Mouse (Mus musculus) testis, postnatal 10 days (tissue): ENCODE results near the gene Ctrc.
A peak's percentile ranks its signal among the peaks of the same experiment; 100 is the strongest.

Experiments
- DNase-seq: peaks from one replicate; pipeline ENCODE4 v3.0.0; 2021; ENCODE audit warnings: low spot score

Gene Ctrc

DNA sequence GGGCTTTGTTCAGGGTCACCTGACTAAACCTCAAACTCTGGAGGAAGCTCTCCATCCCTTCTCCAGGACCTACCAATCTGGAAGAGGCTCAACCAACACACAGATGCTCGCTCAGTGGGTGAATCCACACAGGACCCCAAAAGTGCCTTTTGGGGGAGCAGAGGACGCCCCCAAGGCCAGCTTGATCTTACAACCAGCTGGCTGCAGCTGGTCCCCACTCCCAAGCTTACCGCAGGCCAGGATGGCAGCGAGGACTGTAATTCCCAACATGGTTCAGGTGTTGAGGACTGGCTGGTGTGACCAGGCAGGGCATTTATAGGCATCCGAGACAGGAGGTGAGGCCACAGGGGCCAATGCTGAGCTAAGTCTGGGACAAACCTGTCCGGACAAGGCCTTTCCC is at the start of gene Ctrc:
Gene Ctrc, minus strand, starts transcription at position 361 of the 400 bp plus-strand sequence.
- DNase-seq: no peak

- no peak for DNase-seq
Measured at GRCm38 (mm10) chr4:141895772-141896171, 49.6 kb upstream of the Ctrc start.

DNA sequence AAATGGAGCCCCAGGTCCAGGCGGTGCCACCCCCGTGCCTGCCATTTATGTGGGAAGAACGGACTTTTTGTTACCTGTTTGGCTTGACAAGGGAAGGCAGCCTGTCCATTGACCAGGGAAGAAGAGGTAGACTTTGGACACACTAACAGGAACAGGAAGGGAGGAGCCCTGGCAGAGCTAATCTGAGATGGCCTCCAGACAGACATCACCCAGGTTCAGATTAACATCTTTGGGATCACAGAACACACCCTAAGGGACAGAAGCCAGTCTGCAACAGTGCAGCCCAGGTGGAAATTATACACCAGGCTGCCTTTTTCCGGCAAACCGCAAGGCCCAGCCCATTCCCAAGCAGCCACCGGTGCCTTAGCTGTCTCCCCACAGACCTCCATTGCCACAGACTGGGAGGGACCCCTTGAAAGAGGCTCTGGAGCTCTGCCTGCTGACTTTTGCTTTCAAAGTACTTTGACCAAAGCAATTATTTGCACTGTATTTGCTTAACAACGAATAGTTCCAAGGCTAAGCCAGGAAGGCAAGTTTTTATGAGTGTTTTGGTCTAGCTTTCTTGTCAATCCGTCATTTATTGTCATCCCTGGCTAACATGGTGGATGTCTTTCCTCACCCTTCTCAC is 47.1 kb upstream of the Ctrc start:
- DNase-seq: no peak

DNA sequence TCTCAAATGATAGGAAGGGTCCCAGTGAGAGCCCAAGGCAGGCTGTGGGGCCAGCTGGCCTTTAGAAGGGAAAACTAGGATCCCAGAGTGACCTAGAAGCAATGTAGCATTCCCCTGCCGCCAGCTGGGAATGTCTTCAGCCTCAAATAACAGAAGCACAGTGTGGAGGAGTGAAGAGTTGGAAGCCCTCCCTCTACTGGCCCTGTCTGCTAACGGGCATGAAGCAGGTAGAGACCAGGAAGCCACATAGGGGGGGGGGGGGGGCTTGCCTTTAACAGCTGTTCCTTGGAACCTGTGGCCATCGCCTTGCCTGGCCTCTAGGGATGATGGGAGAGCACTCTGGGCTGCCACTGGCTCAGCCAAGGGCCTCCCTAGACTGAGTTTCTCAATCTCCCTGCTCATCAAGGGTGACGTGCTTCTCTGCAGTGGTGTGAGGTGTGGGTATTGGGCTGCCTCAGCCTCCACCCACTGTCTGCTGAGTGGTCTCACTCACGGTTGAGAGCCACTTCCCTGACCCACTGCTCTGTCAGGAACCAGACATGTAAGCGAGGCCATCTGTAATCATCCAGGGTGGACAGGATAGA is 40.3 kb upstream of the Ctrc start:
- no peak for DNase-seq

GRCm38 (mm10) chr4:141885451-141885850 is 39.3 kb upstream of the Ctrc start:
- no peak for DNase-seq

GRCm38 (mm10) chr4:141882858-141883257 is 36.7 kb upstream of the Ctrc start:
- no peak for DNase-seq

GRCm38 (mm10) chr4:141881950-141882349 is 35.8 kb upstream of the Ctrc start:
- no peak for DNase-seq

DNA sequence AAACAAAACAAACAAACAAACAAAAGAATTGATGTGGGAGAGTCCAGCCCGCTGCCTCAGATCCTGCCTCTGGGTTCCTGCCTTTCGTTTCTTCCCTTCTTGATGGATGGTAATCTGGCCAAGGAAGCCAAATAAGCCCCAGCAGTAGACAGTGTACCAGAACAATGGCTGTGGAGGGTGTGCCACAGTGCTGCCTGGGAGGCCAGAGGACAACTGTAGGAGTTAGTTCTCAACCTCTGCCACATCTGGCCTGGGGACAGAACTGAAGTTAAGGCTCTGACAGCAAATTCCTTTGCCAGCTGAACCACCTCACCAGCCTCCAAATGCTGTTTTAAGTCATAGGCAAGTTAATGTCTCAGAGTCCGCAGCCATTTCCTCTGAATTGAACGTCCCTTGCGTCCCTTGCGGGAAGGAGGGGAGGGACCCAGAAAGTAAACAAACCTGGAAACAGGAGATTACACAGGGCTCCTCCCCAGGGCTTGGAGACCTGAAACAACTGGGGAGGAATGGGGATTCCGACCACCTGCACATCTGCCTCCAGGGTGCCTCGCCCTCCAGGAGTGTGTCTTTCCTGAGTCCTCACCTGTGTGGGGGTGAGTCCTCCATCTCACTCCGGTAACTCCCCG is 35.2 kb upstream of the Ctrc start:
- no peak for DNase-seq

- no peak for DNase-seq
Measured at GRCm38 (mm10) chr4:141879875-141880274, 33.7 kb upstream of the Ctrc start.

DNA sequence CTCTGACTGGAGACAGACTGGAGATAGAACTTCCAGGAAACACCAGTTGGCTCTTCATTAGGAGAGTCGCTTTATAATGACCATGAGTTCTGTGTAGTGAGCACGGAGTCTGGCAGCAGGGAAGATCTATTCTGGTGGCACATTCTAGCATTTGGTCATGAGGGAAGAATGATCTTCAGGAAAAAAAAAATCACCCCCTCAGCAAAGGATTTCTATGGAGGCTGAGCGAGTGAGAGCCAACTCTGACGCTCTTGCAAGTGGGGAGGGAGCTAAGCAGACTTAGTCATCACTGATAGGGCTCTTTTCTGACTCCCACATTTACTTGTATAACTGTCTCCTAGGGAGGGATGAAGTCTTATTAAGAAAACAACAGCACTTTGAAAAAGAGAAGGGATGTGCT is 32.9 kb upstream of the Ctrc start:
- DNase-seq: no peak

GRCm38 (mm10) chr4:141878621-141879020 is 32.5 kb upstream of the Ctrc start:
- no peak for DNase-seq

DNA sequence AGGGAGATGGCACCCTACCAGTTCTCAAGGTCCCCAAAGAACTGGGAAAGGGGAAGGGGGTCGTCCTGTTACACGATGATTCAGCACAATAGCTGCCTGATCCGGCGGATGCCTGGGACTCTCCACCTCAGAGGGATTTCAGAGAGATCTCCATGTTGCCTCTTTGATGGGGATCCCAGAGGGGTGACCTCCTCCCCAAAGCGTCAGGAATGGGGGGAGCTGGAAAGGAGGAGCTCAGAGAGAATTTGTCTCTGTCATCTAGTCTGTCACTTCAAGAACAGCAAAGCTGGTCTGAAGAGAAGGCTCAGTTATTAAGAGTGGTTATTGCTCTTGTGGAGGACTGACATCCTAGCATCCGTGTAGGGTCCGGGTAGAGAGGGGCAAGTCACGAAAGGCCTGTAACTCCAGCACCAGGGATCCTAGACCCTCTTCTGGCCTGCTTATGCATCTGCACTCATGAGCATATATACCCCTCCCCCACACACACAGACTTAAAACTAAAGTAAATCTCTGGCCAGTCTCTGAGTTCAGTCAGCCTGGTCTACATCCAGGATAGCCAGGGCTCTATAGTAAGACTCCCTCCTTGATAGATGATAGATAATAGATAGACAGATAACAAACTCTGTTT is 29.4 kb upstream of the Ctrc start:
- DNase-seq: no peak

- peak; percentile 88 for DNase-seq
Measured at GRCm38 (mm10) chr4:141874601-141875460, 28.7 kb upstream of the Ctrc start, which contains the start of gene Efhd2. Efhd2 (minus strand) TSS chr4:141874920.

GRCm38 (mm10) chr4:141874111-141874600 is 28.0 kb upstream of the Ctrc start:
- no peak for DNase-seq

GRCm38 (mm10) chr4:141872977-141873376 is 26.8 kb upstream of the Ctrc start:
- DNase-seq: peak; percentile 46

GRCm38 (mm10) chr4:141871909-141872308 is 25.8 kb upstream of the Ctrc start:
- no peak for DNase-seq

- DNase-seq: no peak
Measured at GRCm38 (mm10) chr4:141871333-141871725, 25.2 kb upstream of the Ctrc start.

- peak; percentile 50 for DNase-seq
Measured at GRCm38 (mm10) chr4:141870666-141871332, 24.6 kb upstream of the Ctrc start.

DNA sequence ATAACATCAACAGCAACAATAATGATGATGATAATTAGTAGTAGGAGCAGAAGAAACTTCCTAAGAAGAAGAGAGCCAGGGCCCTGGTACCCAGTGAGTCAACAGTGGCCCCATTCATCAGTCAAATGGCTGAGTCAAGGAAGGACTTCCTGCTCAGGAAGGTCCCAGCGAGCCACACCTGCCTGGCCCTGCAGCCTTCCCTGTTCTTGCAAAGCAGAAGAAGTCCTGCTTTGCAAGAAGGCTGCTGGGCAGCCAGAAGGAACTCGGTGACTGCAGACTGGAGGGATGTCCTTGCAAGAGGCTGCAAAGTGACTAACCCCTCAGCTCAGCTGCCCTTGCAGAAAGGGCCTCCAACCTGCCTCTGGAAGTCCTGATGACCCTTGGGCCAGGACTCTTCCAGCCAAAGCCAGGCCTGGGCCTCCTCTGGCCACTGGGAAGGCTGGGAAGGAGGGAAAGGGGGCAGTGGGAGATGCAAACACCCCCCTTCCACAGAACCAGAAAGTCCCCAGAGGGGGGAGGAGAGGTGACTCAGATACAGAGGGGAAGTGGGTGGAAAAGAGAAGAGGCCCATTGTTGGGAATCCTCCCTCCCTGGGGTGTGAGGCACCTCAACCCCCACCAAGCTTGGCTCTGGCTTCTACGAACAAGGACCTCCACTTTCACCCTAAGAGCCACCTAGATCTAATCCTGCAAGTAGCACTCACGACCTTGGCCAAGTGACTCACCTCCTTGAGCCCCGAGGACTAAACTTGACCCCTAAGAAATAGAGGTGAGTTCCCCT is 23.5 kb upstream of the Ctrc start:
- peak; percentile 41 for DNase-seq

- DNase-seq: peak; percentile 45
Measured at GRCm38 (mm10) chr4:141868051-141868450, 21.9 kb upstream of the Ctrc start.

GRCm38 (mm10) chr4:141867498-141867897 is 21.3 kb upstream of the Ctrc start:
- DNase-seq: peak; percentile 90
